Mouse (Mus musculus): ENCODE measurements around the gene Arhgap20.

DNA sequence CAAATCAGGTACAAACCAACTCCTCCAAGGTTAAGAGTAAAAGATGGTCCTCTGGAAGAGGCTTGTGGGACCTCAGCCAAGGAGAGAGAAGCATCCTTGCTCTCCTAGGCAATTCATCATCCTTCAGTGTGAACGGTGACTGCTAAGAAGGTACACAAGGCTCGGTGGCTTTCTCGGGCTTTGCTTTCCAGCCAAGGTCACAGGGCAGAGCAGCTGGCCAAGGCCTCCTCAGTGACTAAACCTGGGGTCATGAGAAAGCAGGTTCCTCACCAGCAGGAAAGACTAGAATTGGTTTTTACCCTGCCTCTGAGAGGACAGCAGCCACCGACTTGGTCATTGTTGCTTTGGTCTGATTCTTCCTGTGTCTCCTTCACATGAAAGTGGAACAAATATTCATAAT lies 116.7 kb downstream of the Arhgap20 start:
- TF ChIP-seq CTCF (IDR thresholded peaks at IDR 0.05; ENCODE audit: borderline replicate concordance, insufficient read depth, low read depth, low read length) (no peak), POLR2A (IDR thresholded peaks at IDR 0.05; ENCODE audit: borderline replicate concordance, insufficient read depth, low read length) (no peak)

Data from cerebellum, adult 2 months (tissue).